Mouse (Mus musculus) MEL (cell line): Measurements from ENCODE around the gene Nnmt.

Experiments used
- CHD1 ChIP-seq: IDR thresholded peaks from 2 replicates; pipeline ENCODE4 v1.6.1; 2012; ENCODE audit warnings: low read depth, mild to moderate bottlenecking, inconsistent platforms, low read length, improper control_type of control experiment
- CTCF ChIP-seq, 3 experiments: IDR thresholded peaks in 2 of 3; conservative IDR thresholded peaks in 1 of 3; 2 replicates each; pipeline ENCODE4 v1.5.1; 2011 to 2012; ENCODE audit warnings: low read length in 3 of 3, low read depth in 2 of 3, mild to moderate bottlenecking in 2 of 3, improper control_type of control experiment in 1 of 3, inconsistent platforms in 1 of 3, mixed read lengths in 1 of 3, moderate library complexity in 1 of 3; ENCODE audit not compliant: control insufficient read depth in 1 of 3, insufficient read depth in 1 of 3, poor library complexity in 1 of 3, severe bottlenecking in 1 of 3
- MYC ChIP-seq: IDR thresholded peaks from 2 replicates; pipeline ENCODE4 v1.6.1; 2011; ENCODE audit warnings: low read depth, mild to moderate bottlenecking, low read length, improper control_type of control experiment, moderate library complexity
- POLR2AphosphoS2 ChIP-seq: IDR thresholded peaks from 2 replicates; pipeline ENCODE4 v1.6.1; 2011; ENCODE audit warnings: low read length, improper control_type of control experiment
- RAD21 ChIP-seq: IDR thresholded peaks from 2 replicates; pipeline ENCODE4 v1.6.1; 2011; ENCODE audit warnings: mild to moderate bottlenecking, low read depth, low read length, improper control_type of control experiment
- SIN3A ChIP-seq: IDR thresholded peaks from 2 replicates; pipeline ENCODE4 v1.6.1; 2012; ENCODE audit warnings: low read length, improper control_type of control experiment, inconsistent platforms
- USF1 ChIP-seq: IDR thresholded peaks from 2 replicates; pipeline ENCODE4 v1.6.1; 2014; ENCODE audit warnings: low read depth, mild to moderate bottlenecking, inconsistent platforms, low read length, improper control_type of control experiment, moderate library complexity

GRCm38 (mm10) chr9:48649851-48650685 lies 45.1 kb upstream of the Nnmt start:
- TF ChIP-seq MYC = no peak
- TF ChIP-seq RAD21 = no peak
- no peak for TF ChIP-seq USF1
- TF ChIP-seq CHD1 = no peak
- no peak for TF ChIP-seq CTCF (IDR thresholded peaks at IDR 0.05 in 2 of 3, conservative IDR thresholded peaks at IDR 0.05 in 1 of 3; ENCODE audit: control insufficient read depth in 1 of 3, insufficient read depth in 1 of 3, low read depth in 2 of 3, low read length in 3 of 3, poor library complexity in 1 of 3, severe bottlenecking in 1 of 3)
- TF ChIP-seq POLR2AphosphoS2 = no peak
- no peak for TF ChIP-seq SIN3A
